Mouse (Mus musculus) lung, embryonic 15.5 days (tissue): ENCODE measurements around the gene Lrit2. TPM values are rescaled to one million over a fixed set of nuclear protein-coding genes. Genes with fewer than 3 reads are reported as not detected.

Experiments
- ATAC-seq: fragments of 200-750 bp; cut with Nextera tagmentation; 2 replicates; pipeline ENCODE4 v1.8.0; 2017; ENCODE audit warnings: moderate number of reproducible peaks, borderline replicate concordance; ENCODE audit not compliant: low FRiP score, low TSS enrichment; ENCODE audit errors: extremely low read depth
- H3K27ac ChIP-seq: fragments of 300-500 bp; sonication (generic); 2 replicates; pipeline ENCODE4 v1.5.1; 2015; ENCODE audit warnings: moderate library complexity, mild to moderate bottlenecking, inconsistent platforms
- H3K27me3 ChIP-seq: fragments of 300-500 bp; sonication (generic); 2 replicates; pipeline ENCODE4 v1.6.1; 2015; ENCODE audit warnings: inconsistent platforms
- H3K36me3 ChIP-seq: fragments of 300-500 bp; sonication (generic); 2 replicates; pipeline ENCODE4 v1.6.1; 2015; ENCODE audit warnings: inconsistent platforms
- H3K4me1 ChIP-seq: fragments of 300-500 bp; sonication (generic); 2 replicates; pipeline ENCODE4 v1.6.1; 2015; ENCODE audit warnings: inconsistent platforms
- H3K4me2 ChIP-seq: fragments of 300-500 bp; sonication (generic); 2 replicates; pipeline ENCODE4 v1.6.1; 2015; ENCODE audit warnings: inconsistent platforms, mild to moderate bottlenecking, moderate library complexity
- H3K4me3 ChIP-seq: fragments of 300-500 bp; sonication (generic); 2 replicates; pipeline ENCODE4 v1.5.1; 2015; ENCODE audit warnings: mild to moderate bottlenecking, inconsistent platforms
- H3K9ac ChIP-seq: fragments of 300-500 bp; sonication (generic); 2 replicates; pipeline ENCODE4 v1.6.1; 2015; ENCODE audit warnings: inconsistent platforms
- H3K9me3 ChIP-seq: fragments of 300-500 bp; sonication (generic); 2 replicates; pipeline ENCODE4 v1.6.1; 2016; ENCODE audit warnings: inconsistent platforms
- WGBS: fragments of 180-500 bp; shearing (Covaris S2); methylation state at CpG from one replicate; pipeline ENCODE4 v1.1.7; 2015; 5-methylcytosine and 5-hydroxymethylcytosine counted together
- polyA plus RNA-seq: library from polyadenylated mRNA; unstranded; fragments of >200 nt; fragmentation: Nextera tagmentation; extraction: Ambion mirVana; gene quantifications from 2 replicates; pipeline ENCODE4 v1.2.1, GENCODE M21; 2015

The Lrit2 gene
- not detected in 2 replicates for polyA plus RNA-seq

DNA sequence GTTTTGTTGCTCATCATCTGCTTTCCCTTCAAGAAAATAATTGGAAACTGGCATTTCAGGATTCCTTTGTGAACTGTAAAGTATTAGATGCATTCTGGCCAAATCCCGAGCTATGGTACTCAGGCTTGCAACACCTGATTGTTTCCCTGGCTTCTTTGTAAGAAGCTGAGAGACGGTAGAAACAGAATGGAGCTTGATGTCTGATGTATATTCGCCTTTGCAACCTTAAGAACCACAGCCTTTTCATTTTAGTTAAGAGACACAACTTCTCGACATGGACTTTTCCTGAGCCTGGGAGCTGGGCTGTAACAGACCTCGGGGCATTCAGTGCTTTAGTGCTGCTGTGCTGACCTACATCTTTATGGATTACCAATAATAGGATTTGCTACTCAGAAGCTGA lies at the start of gene Lrit2:
Lrit2 (plus strand) TSS at position 301 of the 400 bp plus-strand sequence.
- 70% methylated on average over 5 of the region's 5 CpGs for WGBS
- no peak within 1 kb of the TSS for H3K9ac ChIP-seq
- H3K36me3 ChIP-seq = no peaks in the 10 kb centered on the region
- H3K4me3 ChIP-seq = no peak within 1 kb of the TSS
- H3K4me1 ChIP-seq = no peaks in the 10 kb centered on the region
- no peak within 1 kb of the TSS for H3K4me2 ChIP-seq
- no peak for ATAC-seq
- no peaks in the 10 kb centered on the region for H3K27me3 ChIP-seq
- H3K27ac ChIP-seq = no peak within 1 kb of the TSS
- no peaks in the 10 kb centered on the region for H3K9me3 ChIP-seq

DNA sequence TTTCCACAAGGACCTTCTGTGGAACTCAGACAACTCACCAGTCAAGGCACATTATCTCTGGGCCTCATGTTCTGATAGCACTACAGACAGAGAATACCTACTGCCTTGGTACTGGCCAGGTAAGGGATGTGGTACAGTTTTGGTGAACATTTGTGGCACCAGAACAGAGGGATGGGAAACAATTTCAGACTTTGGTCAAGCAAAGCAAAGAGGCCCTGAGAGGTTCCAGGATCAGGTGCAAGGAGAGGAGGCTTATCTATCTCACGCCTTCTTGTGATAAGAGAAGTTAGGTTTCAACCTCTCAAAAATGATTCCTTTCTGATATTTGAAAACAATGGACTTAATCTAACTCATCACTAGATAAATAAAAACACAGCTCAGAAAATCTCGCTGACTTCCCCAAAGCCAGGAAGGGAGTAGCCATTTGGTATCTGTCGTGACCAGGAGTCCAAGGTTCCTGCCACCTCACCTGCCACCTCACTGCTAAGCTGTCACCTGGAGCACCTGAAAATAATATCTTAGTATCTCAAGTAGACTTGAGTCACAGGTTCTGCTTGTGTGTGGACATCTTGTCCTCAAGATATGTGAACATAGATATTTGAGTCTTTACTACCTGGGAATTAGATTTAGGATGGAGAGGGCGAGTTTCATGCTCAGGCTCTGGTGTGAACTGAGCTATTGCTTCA lies 40.3 kb upstream of the Lrit2 start:
- H3K4me1 ChIP-seq = 0 out of 2 replicates have a peak, but pooled peaks cover under 1% of the 10 kb centered on the region
- H3K4me2 ChIP-seq = no peak overlapping the region
- no peak overlapping the region for H3K27ac ChIP-seq
- H3K9ac ChIP-seq = no peak overlapping the region
- H3K27me3 ChIP-seq = no peaks in the 10 kb centered on the region
- no peak for ATAC-seq
- no peaks in the 10 kb centered on the region for H3K9me3 ChIP-seq
- H3K4me3 ChIP-seq = no peak overlapping the region
- 59% methylated on average over 4 of the region's 4 CpGs for WGBS
- no peaks in the 10 kb centered on the region for H3K36me3 ChIP-seq

DNA sequence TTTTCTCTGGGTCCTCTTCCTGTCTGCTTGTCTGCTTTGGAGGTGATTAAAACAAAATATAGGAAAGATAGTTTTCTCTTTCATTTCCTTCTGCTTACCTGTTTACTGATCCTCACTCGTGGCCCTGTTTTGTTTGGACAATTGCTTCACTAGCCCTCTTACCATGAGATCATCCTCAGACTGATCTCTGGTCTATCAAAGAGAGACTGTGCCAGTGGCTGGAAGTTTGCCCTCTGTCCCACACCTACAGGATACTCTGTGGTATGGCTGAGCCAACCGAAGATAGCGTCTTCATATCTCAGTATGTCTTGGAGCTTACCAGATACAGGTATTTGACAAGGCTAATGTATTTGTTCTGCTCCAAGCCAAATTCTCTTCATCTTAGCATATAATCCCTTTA lies 39.8 kb upstream of the Lrit2 start:
- Histone ChIP-seq H3K9ac (no peak overlapping the region), H3K36me3 (no peaks in the 10 kb centered on the region), H3K27me3 (no peaks in the 10 kb centered on the region), H3K4me3 (no peak overlapping the region), H3K27ac (no peak overlapping the region), H3K9me3 (no peaks in the 10 kb centered on the region), H3K4me2 (no peak overlapping the region), H3K4me1 (0 out of 2 replicates have a peak, but pooled peaks cover 6% of the 10 kb centered on the region)
- 88% methylated on average over 3 of the region's 3 CpGs for WGBS
- ATAC-seq = no peak

DNA sequence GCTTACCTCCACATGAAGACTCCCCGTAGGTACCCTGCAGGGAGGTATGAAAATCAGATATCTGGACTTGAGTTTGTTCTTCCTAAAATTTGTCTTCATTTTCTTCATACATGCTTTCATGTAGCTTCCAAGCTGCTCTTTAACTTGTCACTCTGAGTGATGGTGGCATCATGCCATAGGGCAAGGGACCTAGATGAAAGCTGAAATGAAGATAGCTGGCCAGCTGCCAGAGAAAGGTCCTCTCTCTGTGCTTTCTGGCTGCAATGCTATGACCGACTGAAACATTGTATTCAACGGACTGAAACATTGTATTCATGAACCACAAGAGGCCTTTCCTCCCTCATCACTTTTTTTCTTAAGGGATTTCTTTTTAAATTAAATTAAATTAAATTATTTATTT lies 39.2 kb upstream of the Lrit2 start:
- no peaks in the 10 kb centered on the region for H3K36me3 ChIP-seq

DNA sequence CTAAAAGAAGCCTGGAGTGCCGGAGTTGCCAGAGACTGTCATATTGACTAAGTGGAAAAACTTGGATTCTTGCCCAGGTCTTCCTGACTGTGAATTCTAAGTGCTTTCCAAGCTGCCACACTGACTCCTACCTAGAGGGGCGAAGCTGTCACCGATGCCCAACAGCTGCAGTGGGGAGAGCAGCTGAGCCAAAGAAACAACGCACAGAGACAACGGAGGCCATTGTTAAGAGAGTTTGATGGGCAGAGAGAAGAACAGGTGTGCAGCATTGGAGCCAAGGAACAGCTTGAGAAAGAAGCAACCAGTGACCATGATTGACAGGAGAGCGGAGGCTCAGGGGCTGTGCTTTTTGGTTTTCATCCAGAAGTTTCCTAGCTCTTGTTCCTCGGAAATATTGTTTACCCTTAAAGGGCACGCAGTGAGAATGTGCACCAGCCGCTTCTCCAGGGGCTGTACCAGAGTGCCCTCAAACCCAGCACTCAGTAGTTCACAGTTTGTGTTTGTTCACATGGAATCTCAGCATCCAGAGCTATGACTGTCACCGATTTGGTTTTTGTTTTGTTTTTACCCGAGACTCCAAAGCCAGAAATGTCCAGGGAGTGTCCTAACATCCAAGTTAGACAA lies 35.1 kb upstream of the Lrit2 start:
- Histone ChIP-seq H3K9me3 (no peaks in the 10 kb centered on the region), H3K36me3 (no peaks in the 10 kb centered on the region), H3K4me2 (no peak overlapping the region), H3K4me1 (0 out of 2 replicates have a peak, but pooled peaks cover 6% of the 10 kb centered on the region), H3K9ac (no peak overlapping the region), H3K27me3 (no peaks in the 10 kb centered on the region), H3K27ac (no peak overlapping the region), H3K4me3 (no peak overlapping the region)
- ATAC-seq = no peak
- WGBS = 48% methylated on average over 11 of the region's 11 CpGs

More for the DNA sequence above, 39.2 kb upstream of the Lrit2 start:
- ATAC-seq = no peak
- Histone ChIP-seq H3K9ac (no peak overlapping the region), H3K4me3 (no peak overlapping the region), H3K4me1 (0 out of 2 replicates have a peak, but pooled peaks cover 6% of the 10 kb centered on the region), H3K4me2 (no peak overlapping the region), H3K9me3 (no peaks in the 10 kb centered on the region), H3K27ac (no peak overlapping the region), H3K27me3 (no peaks in the 10 kb centered on the region)
- 81% methylated on average over 3 of the region's 3 CpGs for WGBS

DNA sequence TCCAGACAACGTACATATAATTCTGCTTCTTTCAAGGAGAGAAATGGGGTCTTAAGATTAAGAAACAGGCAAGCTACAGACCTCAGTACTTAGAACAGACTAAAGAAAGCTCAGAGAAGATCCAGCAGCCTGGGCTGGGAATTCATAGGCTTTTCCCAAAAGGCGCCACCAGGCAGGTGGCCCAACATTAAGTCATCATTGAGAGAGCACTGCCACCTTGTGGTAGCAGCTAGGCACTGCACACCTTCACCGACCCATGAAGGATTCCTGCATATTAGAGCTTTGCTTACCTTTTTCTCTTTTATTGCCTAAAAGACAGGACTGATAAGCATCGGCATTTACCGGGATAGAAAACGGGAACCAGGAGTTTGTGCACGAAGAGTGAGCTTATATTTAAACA lies 34.5 kb upstream of the Lrit2 start:
- Histone ChIP-seq H3K4me2 (no peak overlapping the region), H3K9me3 (no peaks in the 10 kb centered on the region), H3K36me3 (no peaks in the 10 kb centered on the region), H3K27me3 (no peaks in the 10 kb centered on the region), H3K4me3 (no peak overlapping the region), H3K9ac (no peak overlapping the region), H3K27ac (no peak overlapping the region), H3K4me1 (0 out of 2 replicates have a peak, but pooled peaks cover 6% of the 10 kb centered on the region)
- ATAC-seq = no peak
- WGBS = 12% methylated on average over 7 of the region's 7 CpGs

DNA sequence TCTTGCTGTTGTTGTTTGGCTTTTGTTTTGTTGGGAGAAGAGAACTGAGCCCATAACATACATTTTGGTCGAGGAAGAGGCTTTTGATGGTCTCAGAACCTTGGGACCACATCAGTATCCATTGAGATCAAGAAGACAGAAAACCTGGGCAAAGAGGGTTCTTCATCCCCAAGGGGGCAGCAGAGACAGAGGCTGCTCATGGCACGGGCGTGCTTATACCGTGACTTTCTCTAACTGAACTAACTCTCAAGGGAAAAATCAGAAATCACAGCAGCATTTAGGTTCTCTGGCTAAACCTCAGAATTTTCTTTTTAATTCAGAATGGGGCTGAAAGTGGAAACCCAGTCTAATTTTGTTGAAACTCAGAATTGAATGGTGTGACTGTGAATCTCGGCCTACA lies 33.3 kb upstream of the Lrit2 start:
- no peak overlapping the region for H3K27ac ChIP-seq
- H3K4me1 ChIP-seq = 0 out of 2 replicates have a peak, but pooled peaks cover 6% of the 10 kb centered on the region
- 44% methylated on average over 5 of the region's 5 CpGs for WGBS
- H3K4me3 ChIP-seq = no peak overlapping the region
- no peaks in the 10 kb centered on the region for H3K9me3 ChIP-seq
- H3K9ac ChIP-seq = no peak overlapping the region
- ATAC-seq = no peak
- H3K36me3 ChIP-seq = no peaks in the 10 kb centered on the region
- no peak overlapping the region for H3K4me2 ChIP-seq
- H3K27me3 ChIP-seq = no peaks in the 10 kb centered on the region

DNA sequence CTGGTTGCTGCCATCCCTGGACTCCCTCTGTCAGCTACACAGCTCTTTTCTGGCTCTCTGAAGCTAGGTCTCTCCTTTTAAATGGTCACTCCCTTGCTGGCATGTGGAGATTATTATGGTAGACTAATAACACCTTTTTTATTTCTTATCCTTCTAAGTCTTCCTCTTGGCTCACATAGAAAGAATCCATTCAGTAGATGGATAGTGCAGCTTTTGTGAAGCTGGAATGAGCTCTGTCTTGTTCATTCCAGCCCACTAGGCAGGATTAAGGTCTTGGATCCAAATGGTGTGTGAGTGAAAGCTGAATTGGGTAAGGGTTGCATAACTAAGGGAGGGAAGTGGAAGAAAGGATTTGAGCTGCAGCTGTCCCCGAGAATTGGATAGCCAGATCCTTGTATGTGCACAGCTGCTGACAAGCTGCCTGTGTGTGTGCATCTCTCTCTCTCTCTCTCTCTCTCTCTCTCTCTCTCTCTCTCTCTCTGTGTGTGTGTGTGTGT lies 18.8 kb upstream of the Lrit2 start, which contains the start of gene Rgr:
Rgr (minus strand) TSS at position 51 of the 497 bp plus-strand sequence.
- Histone ChIP-seq H3K4me3 (no peak within 1 kb of the TSS), H3K4me1 (no peaks in the 10 kb centered on the region), H3K27ac (no peak within 1 kb of the TSS), H3K36me3 (no peaks in the 10 kb centered on the region), H3K9ac (no peak within 1 kb of the TSS), H3K27me3 (no peaks in the 10 kb centered on the region), H3K9me3 (no peaks in the 10 kb centered on the region), H3K4me2 (no peak within 1 kb of the TSS)
- 70% methylated on average over 1 of the region's 1 CpGs for WGBS
- no peak for ATAC-seq

DNA sequence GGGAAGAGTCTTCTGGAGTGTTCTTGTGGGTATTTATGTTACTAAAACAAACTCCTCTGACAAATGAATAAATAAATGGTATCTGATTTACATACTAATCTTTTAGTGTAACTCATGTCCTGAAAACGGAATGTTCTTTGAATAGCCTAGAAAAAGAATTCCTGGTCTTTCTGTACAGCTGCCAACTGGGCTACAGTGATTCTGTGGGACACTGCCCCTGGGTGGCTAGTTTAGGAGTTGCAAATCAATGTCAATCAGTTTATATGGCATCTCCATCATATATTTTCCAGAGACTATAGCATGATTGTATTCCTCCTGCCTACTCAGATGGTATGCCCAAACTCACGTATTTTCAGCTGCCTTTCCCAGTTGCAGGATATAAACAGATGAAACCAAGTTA lies 2.9 kb upstream of the Lrit2 start:
- H3K9me3 ChIP-seq = no peaks in the 10 kb centered on the region
- ATAC-seq = no peak
- H3K27ac ChIP-seq = no peak overlapping the region
- H3K4me1 ChIP-seq = no peaks in the 10 kb centered on the region
- H3K9ac ChIP-seq = no peak overlapping the region
- 49% methylated on average over 2 of the region's 2 CpGs for WGBS
- H3K36me3 ChIP-seq = no peaks in the 10 kb centered on the region
- H3K27me3 ChIP-seq = no peaks in the 10 kb centered on the region
- no peak overlapping the region for H3K4me2 ChIP-seq
- no peak overlapping the region for H3K4me3 ChIP-seq

DNA sequence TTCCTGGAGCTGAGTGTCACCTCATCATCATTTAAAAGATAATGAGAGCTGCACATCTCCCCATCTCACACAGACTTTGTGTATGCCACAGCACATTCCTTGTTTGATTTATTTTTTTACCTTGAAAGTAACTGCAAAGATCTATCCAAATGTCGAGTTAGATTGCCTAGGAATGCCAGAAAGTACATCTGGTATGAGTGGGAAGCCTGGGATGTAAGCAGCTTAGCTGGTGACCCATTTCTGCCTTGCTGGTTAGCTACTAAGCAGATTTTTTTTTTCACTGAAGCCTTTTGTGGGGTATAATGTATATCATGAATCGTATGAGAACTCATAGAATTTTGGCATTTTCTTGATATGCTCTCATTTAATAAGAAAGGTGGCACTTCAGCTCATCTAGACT lies 1.1 kb upstream of the Lrit2 start:
- no peaks in the 10 kb centered on the region for H3K36me3 ChIP-seq
- no peak overlapping the region for H3K4me3 ChIP-seq
- H3K4me2 ChIP-seq = no peak overlapping the region
- H3K9me3 ChIP-seq = no peaks in the 10 kb centered on the region
- no peaks in the 10 kb centered on the region for H3K4me1 ChIP-seq
- H3K9ac ChIP-seq = no peak overlapping the region
- no peak for ATAC-seq
- no peaks in the 10 kb centered on the region for H3K27me3 ChIP-seq
- H3K27ac ChIP-seq = no peak overlapping the region
- WGBS = 51% methylated on average over 2 of the region's 2 CpGs

DNA sequence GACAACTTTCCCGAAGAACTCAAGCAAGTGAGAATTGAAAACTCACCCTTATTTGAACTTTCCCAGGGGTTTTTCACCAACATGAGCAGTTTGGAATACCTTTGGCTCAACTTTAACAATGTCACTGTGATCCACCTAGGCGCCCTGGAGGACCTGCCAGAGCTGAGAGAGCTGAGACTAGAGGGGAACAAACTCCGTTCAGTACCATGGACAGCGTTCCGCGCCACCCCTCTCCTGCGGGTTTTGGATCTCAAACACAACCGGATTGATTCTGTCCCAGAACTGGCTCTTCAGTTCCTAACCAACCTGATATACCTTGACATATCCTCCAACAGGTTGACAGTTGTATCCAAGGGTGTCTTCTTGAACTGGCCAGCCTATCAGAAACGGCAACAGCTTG lies 787 bp downstream of the Lrit2 start:
- WGBS = 18% methylated on average over 9 of the region's 9 CpGs
- Histone ChIP-seq H3K9ac (no peak overlapping the region), H3K27me3 (no peaks in the 10 kb centered on the region), H3K27ac (no peak overlapping the region), H3K4me3 (no peak overlapping the region), H3K4me1 (no peaks in the 10 kb centered on the region), H3K9me3 (no peaks in the 10 kb centered on the region), H3K4me2 (no peak overlapping the region), H3K36me3 (no peaks in the 10 kb centered on the region)
- ATAC-seq = no peak

DNA sequence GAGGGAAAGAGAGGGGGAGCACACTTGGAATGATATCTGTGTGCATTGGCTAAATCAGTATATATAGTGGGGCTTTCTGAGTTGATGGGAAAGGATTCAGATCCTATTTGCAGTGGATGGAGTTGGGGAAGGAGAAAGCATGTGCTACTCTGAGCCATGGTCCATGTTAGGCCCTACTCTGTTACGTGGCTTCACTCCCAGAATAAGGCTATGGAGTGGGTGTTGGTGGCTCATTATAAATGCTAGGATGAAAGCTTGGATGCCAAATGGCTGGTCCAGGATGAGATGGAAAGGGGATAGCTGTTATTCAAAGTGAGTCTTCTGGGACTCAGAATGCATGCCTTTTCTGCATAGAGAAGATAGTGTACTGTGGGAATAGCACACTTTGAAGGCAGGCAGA lies 13.0 kb downstream of the Lrit2 start:
- 60% methylated on average over 1 of the region's 1 CpGs for WGBS
- H3K9me3 ChIP-seq = no peaks in the 10 kb centered on the region
- no peak overlapping the region for H3K4me3 ChIP-seq

More for the DNA sequence above, 13.0 kb downstream of the Lrit2 start:
- no peak for ATAC-seq
- Histone ChIP-seq H3K27me3 (no peaks in the 10 kb centered on the region), H3K36me3 (no peaks in the 10 kb centered on the region), H3K4me1 (no peaks in the 10 kb centered on the region), H3K9ac (no peak overlapping the region), H3K4me2 (no peak overlapping the region), H3K27ac (no peak overlapping the region)
